Mouse (Mus musculus) bone marrow, adult 2 months (tissue): Measurements from ENCODE around the gene Klhdc8a. TPM values are rescaled to one million over a fixed set of nuclear protein-coding genes. Genes with fewer than 3 reads are reported as not detected.

Source experiments
- H3K27ac ChIP-seq: fragments of 200-500 bp; 2 replicates; pipeline ENCODE4 v1.5.1; 2012; ENCODE audit warnings: low read depth, mild to moderate bottlenecking, control low read depth, inconsistent platforms, low read length; ENCODE audit not compliant: control insufficient read depth, poor library complexity, insufficient read depth
- H3K4me1 ChIP-seq: fragments of 200-500 bp; 2 replicates; pipeline ENCODE4 v1.6.1; 2011; ENCODE audit warnings: low read length; ENCODE audit not compliant: control insufficient read depth, insufficient read depth
- H3K4me3 ChIP-seq: fragments of 200-500 bp; replicated peaks from 2 replicates; pipeline ENCODE3; 2011; ENCODE audit warnings: mild to moderate bottlenecking, low read depth, low read length, control low read depth; ENCODE audit not compliant: control insufficient read depth
- CTCF ChIP-seq: fragments of 200-500 bp; IDR thresholded peaks from 2 replicates; pipeline ENCODE4 v1.5.1; 2011; ENCODE audit warnings: low read length, control low read depth; ENCODE audit not compliant: control insufficient read depth, insufficient read depth
- POLR2A ChIP-seq: fragments of 200-500 bp; IDR thresholded peaks from 2 replicates; pipeline ENCODE4 v1.6.1; 2011; ENCODE audit warnings: low read depth, mild to moderate bottlenecking, control low read depth, low read length, borderline replicate concordance; ENCODE audit not compliant: control insufficient read depth
- WGBS: fragments of 180-500 bp; shearing (Covaris S2); methylation state at CpG from one replicate; pipeline ENCODE4 v1.1.7; 2018; 5-methylcytosine and 5-hydroxymethylcytosine counted together
- polyA plus RNA-seq: library from polyadenylated mRNA; stranded (reverse); fragments of >200 nt; gene quantifications from 2 replicates; pipeline ENCODE4 v1.2.4, GENCODE M21; 2011; ENCODE audit warnings: low replicate concordance; ENCODE audit not compliant: missing spikeins, insufficient read depth, insufficient read length

The Klhdc8a gene
- polyA plus RNA-seq, 1 experiment = not detected

- H3K4me3 ChIP-seq = peak overlapping the region; percentile 60
- 6% methylated on average over 4 of the region's 4 CpGs for WGBS
- peaks cover 4% of the 10 kb centered on the region for H3K4me1 ChIP-seq
- H3K27ac ChIP-seq = peak overlapping the region; percentile 46; the same call in 1 of the 2 replicates
- TF ChIP-seq CTCF (no peak), POLR2A (no peak)
Measured at GRCm38 (mm10) chr1:132317413-132317812, 19.0 kb downstream of the Klhdc8a start.

GRCm38 (mm10) chr1:132317894-132318863 is 19.8 kb downstream of the Klhdc8a start:
- WGBS = 17% methylated on average over 8 of the region's 8 CpGs
- Histone ChIP-seq H3K4me3 (peak overlapping the region; percentile 35), H3K27ac (peak overlapping the region; percentile 62)

GRCm38 (mm10) chr1:132319242-132319641 is 20.8 kb downstream of the Klhdc8a start:
- Histone ChIP-seq H3K4me1 (peaks cover 4% of the 10 kb centered on the region), H3K27ac (peak overlapping the region; percentile 50; the same call in 1 of the 2 replicates), H3K4me3 (no peak overlapping the region)
- TF ChIP-seq CTCF (no peak), POLR2A (no peak)
- 9% methylated on average over 5 of the region's 5 CpGs for WGBS

More at GRCm38 (mm10) chr1:132317894-132318863, 19.8 kb downstream of the Klhdc8a start:
- TF ChIP-seq POLR2A = no peak
- no peak for TF ChIP-seq CTCF
- H3K4me1 ChIP-seq = peaks cover 4% of the 10 kb centered on the region

GRCm38 (mm10) chr1:132321821-132322580 is 23.6 kb downstream of the Klhdc8a start:
- no peak overlapping the region for H3K27ac ChIP-seq
- TF ChIP-seq CTCF (no peak), POLR2A (no peak)
- H3K4me3 ChIP-seq = no peak overlapping the region
- H3K4me1 ChIP-seq = peaks cover 4% of the 10 kb centered on the region
- 82% methylated on average over 7 of the region's 7 CpGs for WGBS

- H3K4me1 ChIP-seq = peaks cover 4% of the 10 kb centered on the region
- no peak overlapping the region for H3K4me3 ChIP-seq
- H3K27ac ChIP-seq = no peak overlapping the region
- whole genome bisulfite sequencing = 82% methylated on average over 13 of the region's 13 CpGs
- TF ChIP-seq CTCF (no peak), POLR2A (no peak)
Measured at GRCm38 (mm10) chr1:132322711-132323542, 24.5 kb downstream of the Klhdc8a start.

- Histone ChIP-seq H3K4me1 (no peaks in the 10 kb centered on the region; the same call in 1 of the 2 replicates), H3K4me3 (no peak overlapping the region), H3K27ac (no peak overlapping the region)
- TF ChIP-seq CTCF (no peak), POLR2A (no peak)
- WGBS = 77% methylated on average over 9 of the region's 9 CpGs
Measured at GRCm38 (mm10) chr1:132326777-132327176, 28.4 kb downstream of the Klhdc8a start.

GRCm38 (mm10) chr1:132327477-132327876 is 29.1 kb downstream of the Klhdc8a start:
- 93% methylated on average over 17 of the region's 17 CpGs for WGBS
- Histone ChIP-seq H3K4me1 (no peaks in the 10 kb centered on the region; the same call in 1 of the 2 replicates), H3K27ac (no peak overlapping the region), H3K4me3 (no peak overlapping the region)
- TF ChIP-seq CTCF = no peak
- TF ChIP-seq POLR2A = no peak

GRCm38 (mm10) chr1:132328565-132328964 is 30.1 kb downstream of the Klhdc8a start:
- no peak overlapping the region for H3K4me3 ChIP-seq
- 95% methylated on average over 3 of the region's 3 CpGs for WGBS
- TF ChIP-seq CTCF (no peak), POLR2A (no peak)
- no peak overlapping the region for H3K27ac ChIP-seq
- H3K4me1 ChIP-seq = no peaks in the 10 kb centered on the region; the same call in 1 of the 2 replicates
